Mouse (Mus musculus) hindbrain, embryonic 12.5 days (tissue): ENCODE results near the gene Pilrb1. TPM values are rescaled to one million over a fixed set of nuclear protein-coding genes. Genes with fewer than 3 reads are reported as not detected.
"Not testable (repeated sequence)": the region's sequence is repeated elsewhere in the genome, so short reads cannot be mapped to it uniquely, and the experiment has no call there.

Experiments
- ATAC-seq: fragments of 200-750 bp; cut with Nextera tagmentation; 2 replicates; pipeline ENCODE4 v1.8.0; 2017; ENCODE audit warnings: moderate TSS enrichment; ENCODE audit not compliant: low FRiP score
- H3K27ac ChIP-seq: fragments of 300-500 bp; sonication (generic); 2 replicates; pipeline ENCODE4 v1.5.1; 2016; ENCODE audit warnings: mild to moderate bottlenecking
- H3K27me3 ChIP-seq: fragments of 300-500 bp; sonication (generic); 2 replicates; pipeline ENCODE4 v1.6.1; 2016; ENCODE audit warnings: mild to moderate bottlenecking
- H3K36me3 ChIP-seq: fragments of 300-500 bp; sonication (generic); 2 replicates; pipeline ENCODE4 v1.6.1; 2016; ENCODE audit warnings: mild to moderate bottlenecking
- H3K4me1 ChIP-seq: fragments of 300-500 bp; sonication (generic); 2 replicates; pipeline ENCODE4 v1.6.1; 2016
- H3K4me2 ChIP-seq: fragments of 300-500 bp; sonication (generic); replicated peaks from 2 replicates; pipeline ENCODE4 v1.6.1; 2016; ENCODE audit warnings: mild to moderate bottlenecking
- H3K4me3 ChIP-seq: fragments of 300-500 bp; sonication (generic); 2 replicates; pipeline ENCODE4 v1.5.1; 2016; ENCODE audit warnings: mild to moderate bottlenecking
- H3K9ac ChIP-seq: fragments of 300-500 bp; sonication (generic); 2 replicates; pipeline ENCODE4 v1.6.1; 2016; ENCODE audit warnings: mild to moderate bottlenecking, moderate library complexity
- H3K9me3 ChIP-seq: fragments of 300-500 bp; sonication (generic); replicated peaks from 2 replicates; pipeline ENCODE4 v1.6.1; 2016; ENCODE audit warnings: mild to moderate bottlenecking
- WGBS: fragments of 180-500 bp; shearing (Covaris S2); methylation state at CpG from one replicate; pipeline ENCODE4 v1.1.7; 2016; 5-methylcytosine and 5-hydroxymethylcytosine counted together
- polyA plus RNA-seq: library from polyadenylated mRNA; unstranded; fragments of >200 nt; fragmentation: Nextera tagmentation; extraction: Ambion mirVana; gene quantifications from 2 replicates; pipeline ENCODE4 v1.2.1, GENCODE M21; 2016

Pilrb1 gene
- not detected in 2 replicates for polyA plus RNA-seq

DNA sequence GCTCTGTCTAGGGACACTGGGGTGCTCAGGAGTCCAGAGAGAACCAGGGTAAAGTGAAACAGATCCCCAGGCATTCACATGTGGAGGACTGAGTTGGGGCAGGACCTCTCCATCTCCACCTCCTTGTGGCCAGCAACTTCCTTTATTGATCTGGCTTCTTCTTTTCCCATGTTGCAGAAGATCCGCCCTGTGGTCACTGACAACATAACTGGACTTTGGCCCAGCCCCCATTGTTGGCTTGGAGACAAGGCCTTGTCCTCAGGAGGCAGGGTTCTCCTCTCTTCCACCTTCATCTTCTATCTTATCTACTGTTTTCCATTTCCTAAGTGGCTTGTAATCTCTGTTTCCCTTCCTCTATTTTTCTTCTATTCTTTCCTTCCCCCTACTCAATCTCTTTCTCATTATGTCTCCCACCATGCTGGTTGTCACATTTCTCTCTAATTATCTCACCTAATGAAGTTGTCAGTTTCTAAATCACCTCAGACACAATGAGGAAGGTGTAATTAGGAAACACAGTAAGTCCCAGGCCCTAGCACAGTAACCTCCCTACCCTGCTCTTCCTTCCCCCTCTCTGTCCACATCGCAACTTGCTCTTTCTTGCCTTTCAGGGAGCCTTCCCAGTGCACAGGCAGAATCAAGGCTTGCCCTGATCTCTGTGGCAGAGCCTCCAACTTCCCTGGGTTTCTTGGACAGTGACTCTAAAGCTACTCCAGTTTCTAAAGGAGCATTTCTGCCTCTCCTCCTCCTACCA is at the start of gene Pilrb1:
Pilrb1 (minus strand) TSS at position 147 of the 751 bp plus-strand sequence.
- not testable (repeated sequence) for H3K36me3 ChIP-seq, ATAC-seq
- 77% methylated on average over 2 of the region's 2 CpGs for whole genome bisulfite sequencing

DNA sequence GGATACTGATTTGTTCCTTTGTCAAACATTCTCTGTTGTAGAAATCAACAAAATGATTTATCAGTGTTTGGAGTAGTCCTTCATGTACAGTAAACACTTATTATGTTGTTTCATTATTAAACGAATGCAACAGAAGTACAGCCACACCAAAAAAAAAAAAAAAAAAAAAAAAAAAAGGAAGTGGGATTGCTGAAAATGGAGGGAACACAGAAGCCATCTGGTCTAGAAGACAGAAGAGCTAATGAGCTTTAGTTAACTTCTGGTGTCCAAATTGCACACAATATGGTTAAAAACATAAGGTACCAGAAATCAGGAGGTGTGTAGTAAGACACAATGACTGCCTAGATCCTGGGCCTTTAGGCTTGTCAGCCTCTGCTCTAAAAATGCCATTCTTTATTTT is 39.9 kb upstream of the Pilrb1 start:
- Histone ChIP-seq H3K9me3 (no peaks in the 10 kb centered on the region), H3K36me3 (no peaks in the 10 kb centered on the region), H3K27me3 (no peaks in the 10 kb centered on the region), H3K4me2 (no peak overlapping the region), H3K4me1 (no peaks in the 10 kb centered on the region), H3K27ac (no peak overlapping the region), H3K9ac (no peak overlapping the region), H3K4me3 (no peak overlapping the region)
- ATAC-seq: no peak
- WGBS: 95% methylated on average over 1 of the region's 1 CpGs

More for the DNA sequence above, at the start of gene Pilrb1:
- H3K4me3 ChIP-seq, H3K27me3 ChIP-seq, H3K4me1 ChIP-seq, H3K9ac ChIP-seq, H3K27ac ChIP-seq, H3K9me3 ChIP-seq, H3K4me2 ChIP-seq: not testable (repeated sequence)

DNA sequence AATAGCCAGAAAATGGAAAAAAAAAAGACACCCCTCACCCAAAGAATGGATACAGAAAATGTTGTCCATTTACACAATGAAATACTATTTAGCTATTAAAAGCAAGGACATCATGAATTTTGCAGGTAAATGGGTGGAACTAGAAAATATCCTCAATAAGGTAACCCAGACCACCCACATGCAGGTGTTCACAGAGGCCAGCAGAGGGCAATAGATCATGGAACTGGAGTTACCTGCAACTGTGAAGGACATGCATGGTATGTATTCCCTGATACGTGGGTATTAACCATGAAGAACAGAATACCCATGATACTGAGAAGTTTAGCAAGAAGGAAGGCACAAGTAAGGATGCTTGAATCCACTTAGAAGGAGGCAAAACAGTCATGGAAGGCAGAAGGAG is 35.0 kb upstream of the Pilrb1 start:
- Histone ChIP-seq H3K4me1 (no peaks in the 10 kb centered on the region), H3K9ac (no peak overlapping the region), H3K27me3 (no peaks in the 10 kb centered on the region), H3K4me3 (no peak overlapping the region), H3K36me3 (no peaks in the 10 kb centered on the region), H3K4me2 (no peak overlapping the region), H3K27ac (no peak overlapping the region), H3K9me3 (no peaks in the 10 kb centered on the region)
- ATAC-seq: no peak
- 59% methylated on average over 1 of the region's 1 CpGs for WGBS

DNA sequence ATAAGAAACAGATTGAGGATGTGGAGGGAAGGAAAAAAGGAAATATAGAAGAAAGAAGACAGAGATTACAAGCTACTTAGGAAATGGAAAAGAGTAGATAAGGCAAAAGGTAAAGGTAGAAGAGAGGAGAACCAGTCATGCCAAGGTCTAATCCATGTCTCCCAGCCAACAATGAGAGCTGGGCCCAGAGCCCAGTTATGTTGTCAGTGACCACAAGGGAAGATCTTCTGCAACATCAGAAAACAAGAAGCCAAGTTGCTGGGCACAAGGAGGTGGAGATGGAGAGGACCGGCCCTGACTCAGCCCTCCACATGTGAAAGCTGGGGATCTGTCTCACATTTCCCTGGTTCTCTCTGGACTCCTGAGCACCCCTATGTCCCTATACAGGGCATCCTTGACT is 29.8 kb upstream of the Pilrb1 start:
- no peak for ATAC-seq
- Histone ChIP-seq H3K27ac (no peak overlapping the region), H3K9me3 (no peaks in the 10 kb centered on the region), H3K9ac (no peak overlapping the region), H3K4me2 (no peak overlapping the region), H3K27me3 (no peaks in the 10 kb centered on the region), H3K4me3 (no peak overlapping the region), H3K36me3 (no peaks in the 10 kb centered on the region), H3K4me1 (no peaks in the 10 kb centered on the region)
- WGBS: 95% methylated on average over 1 of the region's 1 CpGs

DNA sequence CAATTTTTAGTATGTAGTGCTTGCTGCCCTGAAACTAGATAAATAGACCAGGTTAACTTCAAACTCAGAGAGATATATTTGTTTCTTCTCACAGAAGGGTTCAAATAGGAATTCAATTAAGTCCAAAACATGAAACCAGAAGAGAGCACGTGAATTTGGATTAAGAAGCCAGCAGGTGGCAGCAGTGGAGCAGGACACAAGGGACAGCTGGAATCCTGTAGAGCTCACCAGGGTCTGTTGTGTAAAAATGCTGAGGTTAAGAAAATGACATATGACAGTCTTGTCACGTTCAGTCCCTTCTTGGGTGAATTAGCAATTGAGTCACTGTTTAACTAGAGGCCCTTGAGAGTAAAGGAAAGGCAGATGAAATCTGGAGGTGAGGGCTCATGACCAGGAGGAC is 28.0 kb upstream of the Pilrb1 start:
- Histone ChIP-seq H3K36me3 (no peaks in the 10 kb centered on the region), H3K27me3 (no peaks in the 10 kb centered on the region), H3K4me2 (no peak overlapping the region), H3K27ac (no peak overlapping the region), H3K9me3 (no peaks in the 10 kb centered on the region), H3K4me1 (no peaks in the 10 kb centered on the region), H3K9ac (no peak overlapping the region), H3K4me3 (no peak overlapping the region)
- WGBS: 6% methylated on average over 2 of the region's 2 CpGs
- no peak for ATAC-seq

DNA sequence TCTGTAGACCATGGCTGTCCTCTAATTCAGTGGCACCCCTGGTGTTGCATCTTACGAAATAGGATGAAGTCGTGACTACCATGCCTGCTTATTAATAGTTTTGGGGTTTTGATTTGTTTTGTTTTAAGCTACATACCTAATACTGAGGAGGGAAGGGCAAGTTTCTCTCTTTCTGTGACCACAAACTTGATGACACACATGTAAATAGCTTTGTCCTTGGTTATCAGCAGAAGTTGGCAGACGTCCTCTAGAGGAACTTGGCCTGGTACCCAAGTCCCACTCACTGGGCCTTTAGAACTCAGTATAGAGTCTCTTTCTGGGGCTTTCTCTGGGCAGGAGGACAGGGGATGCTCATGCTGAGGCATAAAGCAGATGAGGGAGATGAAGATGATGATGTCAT is 25.4 kb upstream of the Pilrb1 start:
- no peaks in the 10 kb centered on the region for H3K9me3 ChIP-seq
- H3K36me3 ChIP-seq: no peaks in the 10 kb centered on the region
- no peak overlapping the region for H3K4me2 ChIP-seq
- 92% methylated on average over 3 of the region's 3 CpGs for WGBS
- H3K9ac ChIP-seq: no peak overlapping the region
- no peaks in the 10 kb centered on the region for H3K27me3 ChIP-seq
- H3K4me3 ChIP-seq: no peak overlapping the region
- no peak for ATAC-seq
- H3K27ac ChIP-seq: no peak overlapping the region
- no peaks in the 10 kb centered on the region for H3K4me1 ChIP-seq

DNA sequence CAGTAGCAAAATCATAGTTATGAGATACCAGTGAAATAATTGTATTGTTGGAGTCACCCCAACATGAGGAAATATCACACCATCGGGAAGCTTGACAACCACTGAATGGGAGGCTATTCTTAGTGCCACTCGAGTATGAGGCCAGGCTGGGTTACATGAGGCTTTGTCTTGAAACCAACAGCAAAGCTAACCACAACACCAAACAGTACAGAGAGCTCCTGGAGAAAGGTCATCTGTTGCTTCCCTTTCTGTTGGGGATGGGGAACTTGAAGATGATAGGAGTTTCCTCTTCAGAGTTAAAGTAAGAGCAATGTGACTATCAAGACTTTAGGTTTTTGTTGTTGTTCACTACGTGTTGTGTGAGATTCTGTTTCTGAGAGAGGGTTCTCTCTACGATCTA is 25.0 kb upstream of the Pilrb1 start:
- Histone ChIP-seq H3K4me3 (no peak overlapping the region), H3K4me1 (no peaks in the 10 kb centered on the region), H3K36me3 (no peaks in the 10 kb centered on the region), H3K9me3 (no peaks in the 10 kb centered on the region), H3K9ac (no peak overlapping the region), H3K27me3 (no peaks in the 10 kb centered on the region), H3K4me2 (no peak overlapping the region), H3K27ac (no peak overlapping the region)
- WGBS: 77% methylated on average over 4 of the region's 4 CpGs
- ATAC-seq: no peak

DNA sequence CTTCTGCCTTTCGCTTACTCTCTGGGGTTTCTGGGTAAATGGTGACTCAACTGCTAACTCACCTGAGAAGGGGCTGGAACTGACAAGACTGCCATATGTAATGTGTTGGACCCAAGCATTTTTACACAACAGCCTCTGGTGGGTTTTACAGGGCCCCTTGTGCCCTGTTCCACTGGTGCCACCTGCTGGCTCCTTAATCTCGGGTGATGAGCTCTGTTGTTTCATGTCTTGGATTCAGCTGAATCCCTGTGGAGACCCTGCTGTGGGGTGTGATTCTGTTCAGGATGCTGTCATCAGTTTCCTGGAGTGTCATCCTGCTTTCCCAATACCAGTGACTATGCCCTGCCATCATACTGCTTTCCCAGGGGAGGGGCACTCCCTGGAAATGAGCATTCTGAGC is 20.0 kb upstream of the Pilrb1 start:
- Histone ChIP-seq H3K36me3 (no peaks in the 10 kb centered on the region), H3K4me1 (no peaks in the 10 kb centered on the region), H3K9ac (no peak overlapping the region), H3K4me2 (no peak overlapping the region), H3K27me3 (no peaks in the 10 kb centered on the region), H3K9me3 (no peaks in the 10 kb centered on the region), H3K4me3 (no peak overlapping the region), H3K27ac (no peak overlapping the region)
- no peak for ATAC-seq
- 57% methylated on average over 2 of the region's 2 CpGs for WGBS

DNA sequence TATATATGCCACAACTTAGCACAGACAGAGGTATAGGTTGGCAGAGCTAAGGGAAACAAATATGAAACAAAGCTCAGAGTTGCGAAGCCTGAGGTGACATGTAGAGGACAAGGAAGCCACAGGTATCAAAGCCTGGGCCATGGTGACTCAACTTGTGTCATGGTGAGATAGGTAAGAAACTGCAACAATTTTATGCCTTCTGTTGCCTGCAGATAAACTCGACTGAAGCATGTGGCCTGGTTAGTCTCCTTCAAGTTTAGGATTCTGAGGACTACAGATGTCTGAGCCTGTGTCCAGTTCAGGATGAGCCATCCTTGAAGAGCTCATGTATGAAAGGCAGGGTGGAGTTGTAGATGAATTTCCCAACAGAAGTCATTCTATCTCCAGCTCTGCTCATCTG is 17.1 kb upstream of the Pilrb1 start:
- WGBS: 84% methylated on average over 2 of the region's 2 CpGs
- Histone ChIP-seq H3K27me3 (no peaks in the 10 kb centered on the region), H3K36me3 (no peaks in the 10 kb centered on the region), H3K9ac (no peak overlapping the region), H3K9me3 (no peaks in the 10 kb centered on the region), H3K4me2 (no peak overlapping the region), H3K4me3 (no peak overlapping the region), H3K4me1 (no peaks in the 10 kb centered on the region), H3K27ac (no peak overlapping the region)
- no peak for ATAC-seq

DNA sequence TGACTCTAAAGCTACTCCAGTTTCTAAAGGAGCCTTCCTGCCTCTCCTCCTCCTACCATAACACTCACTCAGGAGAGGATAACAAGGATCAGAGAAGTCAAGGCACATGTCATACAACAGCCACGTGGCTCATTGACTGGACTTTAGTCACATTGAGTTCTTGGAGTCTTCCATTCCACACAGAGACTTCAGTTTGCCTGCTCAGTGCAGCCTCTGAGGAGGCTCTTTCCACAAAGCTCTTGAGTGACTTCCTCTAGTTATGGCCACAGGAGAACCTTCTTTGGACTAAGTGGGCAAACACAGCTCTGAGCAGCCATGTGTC is 14.4 kb upstream of the Pilrb1 start:
- not testable (repeated sequence) for H3K9ac ChIP-seq
- 53% methylated on average over 1 of the region's 1 CpGs for WGBS

DNA sequence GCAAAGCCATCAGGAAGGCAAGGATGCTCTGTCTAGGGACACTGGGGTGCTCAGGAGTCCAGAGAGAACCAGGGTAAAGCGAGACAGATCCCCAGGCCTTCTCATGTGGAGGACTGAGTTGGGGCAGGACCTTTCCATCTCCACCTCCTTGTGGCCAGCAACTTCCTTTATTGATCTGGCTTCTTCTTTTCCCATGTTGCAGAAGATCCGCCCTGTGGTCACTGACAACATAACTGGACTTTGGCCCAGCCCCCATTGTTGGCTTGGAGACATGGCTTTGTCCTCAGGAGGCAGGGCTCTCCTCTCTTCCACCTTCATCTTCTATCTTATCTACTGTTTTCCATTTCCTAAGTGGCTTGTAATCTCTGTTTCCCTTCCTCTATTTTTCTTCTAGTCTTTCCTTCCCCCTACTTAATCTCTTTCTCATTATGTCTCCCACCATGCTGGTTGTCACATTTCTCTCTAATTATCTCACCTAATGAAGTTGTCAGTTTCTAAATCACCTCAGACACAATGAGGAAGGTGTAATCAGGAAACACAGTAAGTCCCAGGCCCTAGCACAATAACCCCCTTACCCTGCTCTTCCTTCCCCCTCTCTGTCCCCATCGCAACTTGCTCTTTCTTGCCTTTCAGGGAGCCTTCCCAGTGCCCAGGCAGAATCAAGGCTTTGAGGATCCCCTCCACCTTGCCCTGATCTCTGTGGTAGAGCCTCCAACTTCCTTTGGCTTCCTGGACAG is 13.9 kb upstream of the Pilrb1 start, which contains the start of gene Pilrb2:
Pilrb2 (minus strand) TSS at position 172 of the 737 bp plus-strand sequence.
- not testable (repeated sequence) for H3K4me1 ChIP-seq, H3K27me3 ChIP-seq, H3K9me3 ChIP-seq, H3K9ac ChIP-seq, H3K27ac ChIP-seq, ATAC-seq, H3K36me3 ChIP-seq, H3K4me3 ChIP-seq, H3K4me2 ChIP-seq
- WGBS: 72% methylated on average over 3 of the region's 3 CpGs

More for the DNA sequence above, 14.4 kb upstream of the Pilrb1 start:
- ATAC-seq, H3K4me3 ChIP-seq, H3K27ac ChIP-seq, H3K36me3 ChIP-seq, H3K27me3 ChIP-seq, H3K4me2 ChIP-seq, H3K9me3 ChIP-seq, H3K4me1 ChIP-seq: not testable (repeated sequence)

DNA sequence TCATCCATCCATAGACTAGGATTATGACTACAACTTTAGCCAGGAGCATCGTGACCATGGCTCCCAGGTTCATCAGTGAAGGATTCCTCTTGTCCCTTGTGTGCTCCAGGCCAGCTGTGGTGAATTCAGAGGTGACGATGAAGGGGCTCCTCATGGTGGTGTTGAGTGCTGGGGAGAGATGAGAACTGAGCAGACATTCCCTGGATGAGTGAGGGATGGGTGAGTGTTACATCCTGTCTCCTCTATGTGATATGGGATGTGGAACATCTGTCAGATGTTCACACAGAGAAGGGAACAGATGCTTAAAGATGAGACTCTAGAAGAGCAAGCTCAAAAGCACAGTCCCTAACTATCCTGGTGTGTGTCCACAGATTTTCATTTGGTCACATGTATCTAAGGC is 10.7 kb upstream of the Pilrb1 start:
- not testable (repeated sequence) for H3K4me3 ChIP-seq, H3K27me3 ChIP-seq, ATAC-seq, H3K27ac ChIP-seq, H3K4me2 ChIP-seq, H3K4me1 ChIP-seq, H3K9me3 ChIP-seq, H3K9ac ChIP-seq, H3K36me3 ChIP-seq
- 82% methylated on average over 2 of the region's 2 CpGs for WGBS

DNA sequence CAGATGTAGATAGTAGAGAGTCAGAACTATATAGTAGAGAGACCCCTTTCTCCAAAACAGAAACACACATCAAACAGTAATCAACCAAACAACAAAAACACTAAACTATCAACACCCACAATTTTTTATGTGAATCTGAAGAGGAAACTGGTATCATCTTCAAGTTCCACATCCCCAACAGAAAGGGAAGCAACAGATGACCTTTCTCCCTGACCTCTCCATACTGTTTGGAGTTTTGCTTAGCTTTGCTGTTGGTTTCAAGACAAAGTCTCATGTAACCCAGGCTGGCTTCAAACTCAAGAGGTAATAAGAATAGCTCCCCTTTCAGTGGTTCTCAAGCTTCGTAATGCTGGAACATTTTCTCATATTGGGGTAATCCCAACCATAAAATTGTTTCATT is 6.1 kb upstream of the Pilrb1 start:
- H3K4me1 ChIP-seq, H3K36me3 ChIP-seq, H3K9ac ChIP-seq, H3K4me2 ChIP-seq, H3K4me3 ChIP-seq, H3K9me3 ChIP-seq, H3K27me3 ChIP-seq, ATAC-seq, H3K27ac ChIP-seq: not testable (repeated sequence)
- 93% methylated on average over 1 of the region's 1 CpGs for WGBS
